In the genomic region with DNA sequence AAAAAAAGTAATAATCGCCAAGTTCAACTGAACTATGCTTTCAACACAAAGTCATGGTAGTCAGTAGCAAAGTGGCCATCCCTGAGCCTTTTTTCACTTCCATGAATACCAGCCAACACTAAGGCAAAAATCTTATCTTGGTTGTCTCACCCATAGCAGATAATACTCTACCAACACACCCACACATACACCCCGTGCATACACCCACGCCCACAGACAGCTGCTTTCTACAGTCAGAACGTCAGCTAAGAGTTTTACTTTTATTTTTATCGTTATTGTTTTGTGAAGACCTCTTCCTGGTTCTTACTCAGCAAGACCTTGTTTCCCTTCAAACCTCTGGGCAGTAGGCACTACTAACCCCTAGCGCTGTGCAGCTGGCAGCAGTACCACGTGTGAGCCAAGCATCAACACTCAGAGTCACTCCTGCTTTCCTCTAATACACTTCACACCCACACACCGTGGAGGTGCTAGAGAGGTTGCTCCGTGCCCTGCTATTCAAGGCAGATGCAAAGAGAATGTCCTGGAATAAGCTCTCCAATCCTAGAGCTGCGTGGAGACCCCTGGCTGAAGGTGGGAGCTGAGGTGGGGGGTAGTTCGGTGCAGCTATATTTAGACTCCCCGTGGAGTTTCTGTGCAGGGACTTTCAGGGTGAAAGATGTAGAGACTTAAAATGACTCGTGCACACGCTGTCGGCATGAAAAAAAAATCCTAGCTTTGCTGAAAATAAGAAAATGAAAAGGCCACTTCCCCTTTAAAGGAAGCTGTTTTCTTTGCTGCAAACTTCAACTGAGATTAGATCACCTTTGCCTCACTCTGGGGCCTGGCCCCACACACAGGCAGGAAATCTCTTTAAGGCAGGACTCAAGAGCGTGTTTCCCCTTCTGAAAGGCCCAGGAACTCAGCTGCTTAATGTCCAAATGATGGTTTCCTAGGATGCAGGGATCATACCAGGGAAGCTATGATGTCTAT, we compare ENCODE assay signal across 8 mouse cellular contexts. TPM values are rescaled to one million over a fixed set of nuclear protein-coding genes. Genes with fewer than 3 reads are reported as not detected.
DNase-seq lines count a peak whose midpoint lies in the region; ATAC-seq and TF ChIP-seq lines count a peak whose summit lies in the region.
"Had no signal": no experiment of that assay in that cellular context is flagged by ENCODE, and none has a peak within 500 bp of the region (broad histone marks: within the 10 kb centered on the region; RNA-seq: fewer than 3 reads in every experiment).

No protein-coding gene starts in this region.

- no peak overlapping the region for H3K27ac ChIP-seq in midbrain, embryonic 15.5 days
- no peak overlapping the region for H3K27ac ChIP-seq in midbrain, postnatal 0 days (ENCODE audit: low read depth, low read length)
- H3K27ac ChIP-seq in midbrain, embryonic 10.5 days (replicated peaks): no peak overlapping the region
- H3K27ac ChIP-seq: limb, embryonic 12.5 days had no signal

- peaks cover 16% of the 10 kb centered on the region for H3K4me1 ChIP-seq in midbrain, embryonic 15.5 days
- no peaks in the 10 kb centered on the region for H3K4me1 ChIP-seq in midbrain, postnatal 0 days (ENCODE audit: insufficient read depth, low read length)
- peaks cover 26% of the 10 kb centered on the region for H3K4me1 ChIP-seq in midbrain, embryonic 10.5 days

- no peak for ATAC-seq in midbrain, embryonic 15.5 days (replicated peaks)
- ATAC-seq in midbrain, postnatal 0 days (ENCODE audit: low FRiP score): no peak
- peak; percentile 16 for ATAC-seq in megakaryocyte progenitor cell, adult 5-6 weeks (replicated peaks; ENCODE audit: poor library complexity)

- peaks cover 12% of the 10 kb centered on the region for H3K27me3 ChIP-seq in midbrain, embryonic 15.5 days (replicated peaks)
- peaks cover 2% of the 10 kb centered on the region; the same call in 1 of the 2 replicates for H3K27me3 ChIP-seq in midbrain, postnatal 0 days (ENCODE audit: insufficient read depth, low read length)
- peaks cover 40% of the 10 kb centered on the region for H3K27me3 ChIP-seq in midbrain, embryonic 10.5 days (ENCODE audit: low read depth, poor library complexity, severe bottlenecking)

- H3K36me3 ChIP-seq in midbrain, embryonic 15.5 days (replicated peaks): no peaks in the 10 kb centered on the region
- H3K36me3 ChIP-seq in midbrain, postnatal 0 days (ENCODE audit: insufficient read depth, low read length): no peaks in the 10 kb centered on the region
- no peaks in the 10 kb centered on the region for H3K36me3 ChIP-seq in midbrain, embryonic 10.5 days
- H3K36me3 ChIP-seq: limb, embryonic 12.5 days had no signal

- no peak overlapping the region; the same call in 1 of the 2 replicates for H3K4me3 ChIP-seq in midbrain, embryonic 15.5 days
- H3K4me3 ChIP-seq in midbrain, postnatal 0 days (ENCODE audit: low read depth, low read length): no peak overlapping the region
- H3K4me3 ChIP-seq in midbrain, embryonic 10.5 days: no peak overlapping the region

- 59% methylated on average over 16 of the region's 16 CpGs for WGBS in midbrain, embryonic 15.5 days
- 53% methylated on average over 16 of the region's 16 CpGs for WGBS in midbrain, postnatal 0 days
- WGBS in midbrain, embryonic 10.5 days: 61% methylated on average over 16 of the region's 16 CpGs

- no peak overlapping the region for H3K9ac ChIP-seq in midbrain, embryonic 15.5 days
- no peak overlapping the region for H3K9ac ChIP-seq in midbrain, postnatal 0 days (replicated peaks; ENCODE audit: low read length, poor library complexity, severe bottlenecking)

- no peak for TF ChIP-seq CTCF in midbrain, postnatal 0 days (IDR thresholded peaks at IDR 0.05)

- peak overlapping the region; percentile 98 for H3K4me2 ChIP-seq in midbrain, embryonic 15.5 days
- H3K4me2 ChIP-seq in midbrain, postnatal 0 days (ENCODE audit: low read depth, low read length, poor library complexity, severe bottlenecking): no peak overlapping the region

- no peaks in the 10 kb centered on the region for H3K9me3 ChIP-seq in midbrain, embryonic 15.5 days
- H3K9me3 ChIP-seq in midbrain, postnatal 0 days (ENCODE audit: low read length): no peaks in the 10 kb centered on the region
- no peaks in the 10 kb centered on the region for H3K9me3 ChIP-seq in midbrain, embryonic 10.5 days (replicated peaks)
- H3K9me3 ChIP-seq: limb, embryonic 12.5 days had no signal

- DNase-seq in midbrain, postnatal 0 days (ENCODE audit: low spot score): no peak
- DNase-seq in frontal cortex, postnatal 36 days (ENCODE audit: low spot score in 2 of 2): peak; percentile 48 to 65
- DNase-seq in thymus, postnatal 10 days (ENCODE audit: low spot score in 2 of 2): peak; percentile 15 to 32
- no peak for DNase-seq in urinary bladder, postnatal 25 days (ENCODE audit: low spot score)
- no peak for DNase-seq in midbrain, embryonic 10.5 days (ENCODE audit: low spot score)

RNA-seq across cellular contexts. Expression of gene Kcnq5, which starts 1.4 kb away (rescaled TPM):
- 1.5 and 1.9 TPM in 2 replicates for polyA plus RNA-seq in midbrain, embryonic 15.5 days (2015; fragmentation: Nextera tagmentation; extraction: Ambion mirVana)
- total RNA-seq in midbrain, postnatal 0 days (2014; rRNA removed): 9.2 and 11.3 TPM in 2 replicates
- polyA plus RNA-seq in midbrain, postnatal 0 days (2015; fragmentation: Nextera tagmentation; extraction: Ambion mirVana): 1.9 and 2.5 TPM in 2 replicates
- 6.4 and 7.3 TPM in 2 replicates for total RNA-seq in megakaryocyte progenitor cell, adult 5-6 weeks (2015)
- total RNA-seq in megakaryocyte progenitor cell, adult 5-6 weeks (2017): 3.1 and 4.3 TPM in 2 replicates
- 0.39 and 0.66 TPM in 2 replicates for polyA plus RNA-seq in midbrain, embryonic 10.5 days (2016; fragmentation: Nextera tagmentation; extraction: Ambion mirVana)

Comparison
In these comparisons a context has a peak if more than half of its experiments do, and no peak if none do; other contexts are left out.
1. DNase-seq: peak in frontal cortex, postnatal 36 days (2 of 2) and thymus, postnatal 10 days (2 of 2); none in midbrain, postnatal 0 days (single experiment), urinary bladder, postnatal 25 days (single experiment) and midbrain, embryonic 10.5 days (single experiment).